Mouse (Mus musculus): ENCODE data around the gene Klhl31. TPM values are rescaled to one million over a fixed set of nuclear protein-coding genes. Genes with fewer than 3 reads are reported as not detected.

Klhl31 gene
- total RNA-seq, 2 experiments from 2014 or later = not detected

GRCm38 (mm10) chr9:77622874-77623273 lies 13.4 kb upstream of the Klhl31 start:
- no peak for ATAC-seq (replicated peaks; ENCODE audit: poor library complexity, severe bottlenecking)

- ATAC-seq (replicated peaks; ENCODE audit: poor library complexity, severe bottlenecking) = no peak
Measured at GRCm38 (mm10) chr9:77623318-77624050, 12.8 kb upstream of the Klhl31 start.

GRCm38 (mm10) chr9:77624171-77624570 lies 12.1 kb upstream of the Klhl31 start:
- no peak for ATAC-seq (replicated peaks; ENCODE audit: poor library complexity, severe bottlenecking)

DNA sequence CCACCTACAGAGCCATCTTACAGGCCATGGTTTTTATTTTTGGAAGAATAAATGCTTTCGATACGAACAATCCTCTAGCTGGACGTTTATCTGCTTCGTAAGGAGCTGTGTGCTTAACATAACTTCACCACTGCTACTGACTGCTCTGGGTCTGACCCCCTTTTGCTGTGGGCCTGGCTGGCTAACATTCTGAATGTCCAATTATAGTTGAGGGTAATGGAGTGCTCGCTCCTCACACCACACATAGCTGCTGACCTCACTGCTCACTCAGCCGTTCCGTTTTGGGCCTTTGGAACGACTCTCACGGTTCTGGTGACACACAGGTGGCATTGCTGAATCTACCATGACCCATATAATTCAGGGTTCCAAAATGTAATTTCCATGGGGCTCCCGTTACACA lies 7.6 kb upstream of the Klhl31 start:
- no peak for ATAC-seq (replicated peaks; ENCODE audit: poor library complexity, severe bottlenecking)

- ATAC-seq (replicated peaks; ENCODE audit: poor library complexity, severe bottlenecking) = no peak
Measured at GRCm38 (mm10) chr9:77629708-77630107, 6.6 kb upstream of the Klhl31 start.

DNA sequence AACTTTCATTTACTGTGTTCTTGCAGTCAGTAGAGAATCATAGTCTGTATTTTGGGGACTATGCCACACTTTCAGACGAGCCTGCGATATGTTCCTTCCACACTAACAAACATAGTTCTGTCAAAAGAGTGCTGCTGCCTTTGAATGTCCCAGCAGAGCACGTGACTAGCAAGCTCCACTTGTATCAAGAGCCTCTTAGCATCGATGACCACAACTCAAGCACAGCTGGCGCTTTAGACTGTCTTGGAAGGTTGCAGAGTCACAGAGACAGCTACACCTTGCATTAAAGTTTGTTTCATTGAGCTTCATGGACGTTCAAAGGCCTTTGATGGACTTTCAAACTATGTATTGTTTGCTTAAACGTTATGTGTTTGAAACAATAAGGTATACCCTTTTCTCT lies 5.5 kb upstream of the Klhl31 start:
- ATAC-seq (replicated peaks; ENCODE audit: poor library complexity, severe bottlenecking) = no peak

DNA sequence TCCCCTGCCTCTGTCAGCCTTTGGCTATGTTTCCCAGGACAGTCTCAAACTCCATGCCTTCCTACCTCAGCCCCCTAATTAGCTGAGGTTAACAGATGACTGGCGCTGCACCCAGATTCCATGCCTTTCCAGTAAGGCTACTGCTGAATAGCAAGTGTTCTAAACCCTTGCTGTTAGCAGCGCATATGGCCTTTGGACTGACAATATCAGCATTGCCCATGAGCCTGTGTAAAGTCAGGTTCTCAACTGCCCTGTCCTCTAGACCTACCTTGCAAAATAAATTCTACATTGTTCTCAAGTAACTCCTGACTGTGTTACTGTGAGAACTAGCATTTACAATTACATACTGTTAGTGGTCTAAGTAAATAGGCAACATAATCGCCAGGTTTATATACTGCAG lies 3.9 kb upstream of the Klhl31 start:
- ATAC-seq (replicated peaks; ENCODE audit: poor library complexity, severe bottlenecking) = no peak

DNA sequence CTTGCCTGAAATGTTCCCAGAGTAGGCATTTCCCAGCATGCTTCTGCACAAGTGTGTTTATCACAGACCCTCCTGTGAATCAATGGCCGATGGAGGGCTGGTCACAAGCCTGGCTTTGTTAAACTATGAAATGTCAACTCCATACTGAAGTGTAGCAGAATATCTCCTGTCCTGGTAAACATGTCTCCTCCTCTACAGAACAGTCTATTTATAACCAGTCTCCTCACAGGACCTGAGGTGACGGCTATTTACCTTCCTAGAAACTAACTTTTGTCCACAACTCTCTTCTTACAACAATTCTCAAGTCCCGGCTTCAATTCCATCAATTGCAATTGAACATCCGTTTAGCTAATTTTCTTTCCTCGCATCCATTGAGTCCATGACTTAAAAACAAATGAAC lies 297 bp upstream of the Klhl31 start:
- ATAC-seq (replicated peaks; ENCODE audit: poor library complexity, severe bottlenecking) = no peak

DNA sequence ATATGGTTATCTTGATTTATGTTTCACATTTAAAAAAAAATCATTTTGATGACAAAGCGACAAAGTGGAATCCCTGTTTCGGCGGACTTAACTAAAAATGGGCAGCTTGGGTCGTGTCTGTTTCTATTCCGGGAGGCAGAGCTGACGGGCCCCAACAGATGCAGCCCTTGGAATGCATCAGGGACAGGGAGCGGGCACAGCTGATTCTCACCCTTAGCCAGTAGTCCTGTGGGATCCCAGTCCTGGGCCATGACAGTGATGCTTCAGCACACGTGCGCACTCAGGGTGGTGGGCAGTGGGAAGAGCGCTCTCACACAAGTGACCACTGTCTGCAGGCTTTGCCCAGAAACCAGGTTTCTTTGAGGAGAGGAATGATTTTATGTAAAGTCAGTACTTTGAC lies 1.1 kb downstream of the Klhl31 start:
- no peak for ATAC-seq (replicated peaks; ENCODE audit: poor library complexity, severe bottlenecking)

GRCm38 (mm10) chr9:77645176-77645575 lies 8.9 kb downstream of the Klhl31 start:
- ATAC-seq (replicated peaks; ENCODE audit: poor library complexity, severe bottlenecking) = no peak

- no peak for ATAC-seq (replicated peaks; ENCODE audit: poor library complexity, severe bottlenecking)
Measured at GRCm38 (mm10) chr9:77651847-77652246, 15.5 kb downstream of the Klhl31 start.

GRCm38 (mm10) chr9:77653907-77654306 lies 17.6 kb downstream of the Klhl31 start:
- ATAC-seq (replicated peaks; ENCODE audit: poor library complexity, severe bottlenecking) = no peak

DNA sequence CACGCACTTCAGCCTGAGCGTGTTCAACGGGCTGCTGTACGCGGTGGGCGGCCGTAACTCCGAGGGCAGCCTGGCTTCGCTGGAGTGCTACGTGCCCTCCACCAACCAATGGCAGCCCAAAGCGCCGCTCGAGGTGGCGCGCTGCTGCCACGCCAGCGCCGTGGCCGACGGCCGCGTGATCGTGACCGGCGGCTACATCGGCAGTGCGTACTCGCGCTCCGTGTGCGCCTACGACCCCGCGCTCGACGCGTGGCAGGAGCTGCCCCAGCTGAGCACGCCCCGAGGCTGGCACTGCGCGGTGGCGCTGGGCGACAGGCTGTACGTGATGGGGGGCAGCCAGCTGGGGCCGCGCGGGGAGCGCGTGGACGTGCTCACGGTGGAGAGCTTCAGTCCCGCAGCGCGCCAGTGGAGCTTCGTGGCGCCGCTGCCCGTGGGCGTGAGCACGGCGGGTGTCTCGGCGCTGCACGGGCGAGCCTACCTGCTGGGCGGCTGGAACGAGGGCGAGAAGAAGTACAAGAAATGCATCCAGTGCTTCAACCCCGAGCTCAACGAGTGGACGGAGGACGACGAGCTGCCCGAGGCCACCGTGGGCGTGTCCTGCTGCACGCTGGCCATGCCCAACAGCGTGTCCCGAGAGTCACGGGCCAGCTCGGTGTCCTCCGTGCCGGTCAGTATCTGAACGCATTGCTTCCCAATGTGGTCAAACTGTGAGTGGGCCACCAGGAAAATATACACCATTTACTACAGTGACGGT lies 19.1 kb downstream of the Klhl31 start:
- peak; percentile 75 for ATAC-seq (replicated peaks; ENCODE audit: poor library complexity, severe bottlenecking)

GRCm38 (mm10) chr9:77655935-77656288 lies 19.6 kb downstream of the Klhl31 start:
- peak; percentile 81 for ATAC-seq (replicated peaks; ENCODE audit: poor library complexity, severe bottlenecking)

GRCm38 (mm10) chr9:77662917-77663316 lies 26.6 kb downstream of the Klhl31 start:
- no peak for ATAC-seq (replicated peaks; ENCODE audit: poor library complexity, severe bottlenecking)

DNA sequence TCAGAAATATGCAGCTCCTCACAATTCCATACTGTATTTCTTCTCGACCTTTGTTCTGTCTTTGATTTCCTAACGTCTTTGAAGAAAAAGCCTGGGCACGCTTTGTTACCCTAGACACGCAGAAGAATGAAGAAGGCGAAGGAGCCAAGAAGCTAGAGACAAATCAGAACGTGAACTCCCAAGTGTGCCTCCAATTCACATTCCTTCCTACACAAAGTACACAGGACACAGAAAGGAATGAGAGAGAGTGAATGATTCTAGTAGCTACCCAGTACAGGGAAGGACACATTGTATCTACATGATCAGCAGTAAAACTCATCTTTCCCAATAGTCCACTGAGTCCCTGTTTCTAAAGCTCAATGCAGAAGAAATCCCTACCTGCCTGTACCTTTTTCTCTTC lies 33.8 kb downstream of the Klhl31 start:
- ATAC-seq (replicated peaks; ENCODE audit: poor library complexity, severe bottlenecking) = no peak

DNA sequence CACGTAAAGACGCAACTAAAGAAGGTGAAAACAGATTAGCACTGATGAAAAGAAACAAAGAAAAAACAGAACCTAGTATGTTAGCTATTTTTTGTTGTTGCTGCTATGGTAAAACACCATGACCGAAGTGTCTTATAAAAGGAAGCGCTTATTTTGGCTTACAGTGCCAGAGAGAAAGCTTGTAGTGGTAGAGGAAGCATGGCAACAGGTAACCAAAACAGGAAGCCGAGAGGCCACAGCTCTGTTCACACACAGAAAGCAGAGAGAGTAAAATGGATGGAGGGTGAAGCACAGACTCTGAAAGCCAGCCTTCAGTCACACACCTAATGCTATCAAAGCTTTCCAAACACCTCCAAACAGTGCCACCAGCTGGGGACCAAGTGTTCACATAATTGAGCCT lies 34.7 kb downstream of the Klhl31 start:
- no peak for ATAC-seq (replicated peaks; ENCODE audit: poor library complexity, severe bottlenecking)

- no peak for ATAC-seq (replicated peaks; ENCODE audit: poor library complexity, severe bottlenecking)
Measured at GRCm38 (mm10) chr9:77673218-77673617, 36.9 kb downstream of the Klhl31 start.

GRCm38 (mm10) chr9:77673986-77674385 lies 37.7 kb downstream of the Klhl31 start:
- no peak for ATAC-seq (replicated peaks; ENCODE audit: poor library complexity, severe bottlenecking)

DNA sequence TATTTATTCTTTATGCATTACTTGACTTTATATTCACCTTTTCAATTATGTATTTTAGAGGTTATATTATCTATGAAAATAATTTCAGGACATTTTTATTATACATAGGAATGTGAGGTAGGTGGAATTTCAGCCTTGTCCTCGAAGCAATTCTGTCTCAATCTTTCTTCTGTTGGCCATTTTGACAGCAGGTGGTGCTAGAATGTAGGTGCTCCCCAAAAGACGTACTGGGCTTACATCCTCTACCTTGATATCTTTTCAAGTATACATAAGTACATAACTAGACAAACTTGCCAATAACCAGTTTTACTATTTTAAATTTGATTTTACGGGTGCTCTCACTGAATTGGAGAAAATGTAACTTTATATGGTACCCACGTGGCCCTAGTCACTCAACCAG lies 48.6 kb downstream of the Klhl31 start:
- no peak for ATAC-seq (replicated peaks; ENCODE audit: poor library complexity, severe bottlenecking)

DNA sequence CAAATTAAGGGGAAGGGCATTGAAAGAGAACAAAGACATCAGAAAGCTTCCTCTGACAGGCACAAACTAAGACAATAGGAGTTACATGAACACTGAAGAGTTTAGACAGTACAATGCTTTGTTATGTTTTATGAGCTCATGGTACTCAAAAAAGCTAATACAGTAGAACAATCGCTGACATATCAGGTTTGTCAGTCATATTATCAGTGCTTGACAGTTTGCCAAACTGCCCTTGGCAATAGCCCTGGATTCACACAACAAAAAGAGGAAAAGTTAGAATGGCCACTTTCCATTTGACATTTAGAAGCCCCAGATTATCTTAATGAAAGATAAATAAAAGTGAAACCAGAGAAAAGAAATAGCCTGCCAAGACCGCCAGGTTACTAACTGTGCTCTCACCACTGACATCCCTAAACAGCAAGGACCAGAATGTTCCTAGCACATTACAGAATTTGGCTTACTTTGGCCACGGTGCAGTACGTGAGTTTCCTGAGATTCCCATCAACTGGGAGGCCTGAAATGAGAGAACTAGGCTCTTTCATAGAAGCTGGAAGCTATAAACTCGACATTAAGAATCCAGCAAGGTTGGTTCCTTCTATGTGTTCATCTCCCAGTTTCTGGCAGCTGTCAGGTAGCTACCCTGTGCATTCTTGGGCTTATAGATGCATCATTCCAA lies 49.7 kb downstream of the Klhl31 start:
- no peak for ATAC-seq (replicated peaks; ENCODE audit: poor library complexity, severe bottlenecking)
